Comparison of ENCODE assay signal across 31 mouse cellular contexts in the genomic region with DNA sequence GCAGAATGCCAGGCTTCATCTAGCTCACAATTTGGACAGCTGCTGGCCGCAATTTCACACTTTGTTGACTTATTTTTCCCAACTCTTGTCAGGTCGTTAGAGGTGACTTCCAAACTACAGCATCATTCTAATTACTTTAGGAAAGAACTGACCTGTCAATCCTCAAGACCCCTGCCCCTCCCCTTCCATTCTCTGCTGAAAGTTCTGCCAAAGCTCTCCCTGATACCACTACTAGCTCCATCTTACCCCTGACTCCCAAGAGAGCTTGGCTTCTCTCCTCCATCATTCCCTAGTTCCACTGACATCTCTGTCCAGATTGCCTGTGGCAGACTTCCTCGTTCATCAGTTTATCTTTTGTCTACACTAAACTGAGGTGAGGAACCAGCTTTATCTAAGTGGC.
"Had no signal": no experiment of that assay in that cellular context is flagged by ENCODE, and none has a peak within 500 bp of the region (broad histone marks: within the 10 kb centered on the region; RNA-seq: fewer than 3 reads in every experiment).

No protein-coding gene starts in this region.

- H3K27ac ChIP-seq: left cerebral cortex, adult 2 months; limb, embryonic 10.5 days; limb, embryonic 12.5 days; limb, embryonic 13.5 days; limb, embryonic 15.5 days; liver, embryonic 12.5 days; liver, embryonic 13.5 days; liver, embryonic 14.5 days; liver, embryonic 15.5 days; lung, embryonic 15.5 days; macrophage; midbrain, embryonic 10.5 days; midbrain, embryonic 12.5 days; midbrain, embryonic 13.5 days; midbrain, embryonic 15.5 days; neural tube, embryonic 12.5 days had no signal

- H3K36me3 ChIP-seq: limb, embryonic 10.5 days; limb, embryonic 12.5 days; limb, embryonic 13.5 days; limb, embryonic 15.5 days; liver, embryonic 12.5 days; liver, embryonic 13.5 days; liver, embryonic 15.5 days; lung, embryonic 15.5 days; midbrain, embryonic 10.5 days; midbrain, embryonic 12.5 days; midbrain, embryonic 13.5 days; midbrain, embryonic 15.5 days; neural tube, embryonic 12.5 days had no signal

- H3K4me2 ChIP-seq: limb, embryonic 12.5 days; limb, embryonic 13.5 days; limb, embryonic 15.5 days; liver, embryonic 11.5 days; liver, embryonic 12.5 days; liver, embryonic 13.5 days; liver, embryonic 15.5 days; lung, embryonic 14.5 days; lung, embryonic 15.5 days; midbrain, embryonic 12.5 days; midbrain, embryonic 13.5 days; midbrain, embryonic 15.5 days; neural tube, embryonic 12.5 days had no signal

- ATAC-seq: liver, embryonic 12.5 days; liver, postnatal 0 days; lung, postnatal 0 days; midbrain, embryonic 13.5 days; midbrain, embryonic 15.5 days; midbrain, embryonic 16.5 days had no signal

- DNase-seq: left cerebral cortex, postnatal 4 days; liver; liver, embryonic 13.5 days; liver, postnatal 0 days; lung, adult 18-20 months; lung, adult 2 months; lung, embryonic 14.5 days; lung, postnatal 10 days; lung, postnatal 14 days; lung, postnatal 36 days; lung, postnatal 4 days had no signal

- H3K4me1 ChIP-seq: limb, embryonic 10.5 days; limb, embryonic 12.5 days; limb, embryonic 13.5 days; limb, embryonic 15.5 days; liver, embryonic 12.5 days; liver, embryonic 13.5 days; liver, embryonic 15.5 days; lung, embryonic 15.5 days; megakaryocyte, embryonic 14.5 days; midbrain, embryonic 12.5 days; midbrain, embryonic 13.5 days; midbrain, embryonic 15.5 days; neural tube, embryonic 12.5 days had no signal

- H3K27me3 ChIP-seq: limb, embryonic 12.5 days; limb, embryonic 13.5 days; limb, embryonic 15.5 days; liver, embryonic 13.5 days; liver, embryonic 15.5 days; lung, embryonic 15.5 days; midbrain, embryonic 12.5 days; midbrain, embryonic 13.5 days; midbrain, embryonic 15.5 days; neural tube, embryonic 12.5 days had no signal

- H3K9me3 ChIP-seq: limb, embryonic 10.5 days; limb, embryonic 12.5 days; limb, embryonic 13.5 days; limb, embryonic 15.5 days; liver, embryonic 12.5 days; liver, embryonic 13.5 days; liver, embryonic 15.5 days; lung, embryonic 15.5 days; megakaryocyte, embryonic 14.5 days; midbrain, embryonic 10.5 days; midbrain, embryonic 12.5 days; midbrain, embryonic 13.5 days; midbrain, embryonic 15.5 days; neural tube, embryonic 12.5 days had no signal

- H3K4me3 ChIP-seq: left cerebral cortex, adult 2 months; limb, embryonic 10.5 days; limb, embryonic 12.5 days; limb, embryonic 13.5 days; limb, embryonic 15.5 days; liver, embryonic 12.5 days; liver, embryonic 13.5 days; liver, embryonic 15.5 days; lung, embryonic 15.5 days; megakaryocyte, embryonic 14.5 days; midbrain, embryonic 10.5 days; midbrain, embryonic 12.5 days; midbrain, embryonic 13.5 days; midbrain, embryonic 15.5 days; myocyte; neural tube, embryonic 12.5 days had no signal

- H3K9ac ChIP-seq: limb, embryonic 12.5 days; limb, embryonic 13.5 days; limb, embryonic 15.5 days; liver, embryonic 12.5 days; liver, embryonic 13.5 days; liver, embryonic 14.5 days; liver, embryonic 15.5 days; liver, postnatal 0 days; lung, embryonic 14.5 days; lung, embryonic 15.5 days; midbrain, embryonic 12.5 days; midbrain, embryonic 13.5 days; midbrain, embryonic 15.5 days; neural tube, embryonic 12.5 days had no signal
